In genomic region chr5:118069315-118069714, GRCm38 (mm10) we compare ENCODE assay signal across 8 mouse cellular contexts. TPM values are rescaled to one million over a fixed set of nuclear protein-coding genes. Genes with fewer than 3 reads are reported as not detected.
DNase-seq lines count a peak whose midpoint lies in the region; ATAC-seq and TF ChIP-seq lines count a peak whose summit lies in the region.

No protein-coding gene starts in this region.

- WGBS in forebrain, embryonic 12.5 days, result 48% methylated on average over 9 of the region's 9 CpGs
- WGBS in hindbrain, embryonic 10.5 days, result 52% methylated on average over 9 of the region's 9 CpGs
- WGBS in lung, embryonic 16.5 days, result 32% methylated on average over 9 of the region's 9 CpGs

- H3K27me3 ChIP-seq in ES-Bruce4 (ENCODE audit: control insufficient read depth, insufficient read depth, low read length, poor library complexity, severe bottlenecking), result no peaks in the 10 kb centered on the region
- no peaks in the 10 kb centered on the region for H3K27me3 ChIP-seq in forebrain, embryonic 12.5 days
- H3K27me3 ChIP-seq in hindbrain, embryonic 10.5 days (ENCODE audit: insufficient read depth, poor library complexity, severe bottlenecking), result no peaks in the 10 kb centered on the region
- H3K27me3 ChIP-seq in lung, embryonic 16.5 days (ENCODE audit: control insufficient read depth, insufficient read depth, low read depth, low read length), result no peaks in the 10 kb centered on the region

- TF ChIP-seq POLR2A in ES-Bruce4 (IDR thresholded peaks at IDR 0.05; ENCODE audit: insufficient read depth, low read length), result no peak

- DNase-seq in brain, adult 2 months (ENCODE audit: low read depth, low spot score), result peak; percentile 93
- DNase-seq in hindbrain, embryonic 10.5 days (ENCODE audit: low spot score), result peak; percentile 75
- peak; percentile 66 for DNase-seq in layer of hippocampus, adult 9-11 months
- DNase-seq in ovary, postnatal 14 days (ENCODE audit: low spot score), result peak; percentile 48
- DNase-seq in thymus, postnatal 25 days, result peak; percentile 86

- no peaks in the 10 kb centered on the region for H3K9me3 ChIP-seq in ES-Bruce4 (replicated peaks; ENCODE audit: control insufficient read depth, insufficient read depth, low read length, poor library complexity, severe bottlenecking)
- no peaks in the 10 kb centered on the region for H3K9me3 ChIP-seq in forebrain, embryonic 12.5 days
- H3K9me3 ChIP-seq in hindbrain, embryonic 10.5 days, result no peaks in the 10 kb centered on the region
- no peaks in the 10 kb centered on the region for H3K9me3 ChIP-seq in lung, embryonic 16.5 days (ENCODE audit: control insufficient read depth, low read length)

- no peak overlapping the region for H3K4me2 ChIP-seq in forebrain, embryonic 12.5 days
- no peak overlapping the region for H3K4me2 ChIP-seq in lung, embryonic 16.5 days (ENCODE audit: low read depth, low read length)

- H3K27ac ChIP-seq in ES-Bruce4 (ENCODE audit: insufficient read depth, low read length), result no peak overlapping the region
- H3K27ac ChIP-seq in forebrain, embryonic 12.5 days, result no peak overlapping the region
- 0 out of 2 replicates have a peak overlapping the region, but pooled peaks have one; percentile 5 for H3K27ac ChIP-seq in hindbrain, embryonic 10.5 days
- no peak overlapping the region for H3K27ac ChIP-seq in lung, embryonic 16.5 days (ENCODE audit: low read length)

- TF ChIP-seq CTCF in ES-Bruce4 (IDR thresholded peaks at IDR 0.05; ENCODE audit: low read depth, low read length), result peak; percentile 98

- no peaks in the 10 kb centered on the region for H3K4me1 ChIP-seq in ES-Bruce4 (ENCODE audit: control insufficient read depth, insufficient read depth, low read length)
- H3K4me1 ChIP-seq in forebrain, embryonic 12.5 days, result peaks cover 31% of the 10 kb centered on the region
- H3K4me1 ChIP-seq in hindbrain, embryonic 10.5 days (replicated peaks), result peaks cover 15% of the 10 kb centered on the region
- peaks cover 5% of the 10 kb centered on the region; the same call in 1 of the 2 replicates for H3K4me1 ChIP-seq in lung, embryonic 16.5 days (replicated peaks; ENCODE audit: control insufficient read depth, insufficient read depth, low read length)

- no peak overlapping the region for H3K4me3 ChIP-seq in ES-Bruce4 (ENCODE audit: low read depth, low read length)
- H3K4me3 ChIP-seq in forebrain, embryonic 12.5 days (replicated peaks), result no peak overlapping the region
- H3K4me3 ChIP-seq in hindbrain, embryonic 10.5 days, result no peak overlapping the region
- H3K4me3 ChIP-seq in lung, embryonic 16.5 days (ENCODE audit: low read length), result no peak overlapping the region

- TF ChIP-seq EP300 in ES-Bruce4 (IDR thresholded peaks at IDR 0.05; ENCODE audit: insufficient read depth, low read depth, low read length), result no peak

- peak; percentile 18; the same call in 1 of the 2 replicates for ATAC-seq in forebrain, embryonic 12.5 days (ENCODE audit: low FRiP score)
- ATAC-seq in lung, embryonic 16.5 days (ENCODE audit: low read depth), result peak; percentile 57; the same call in 1 of the 2 replicates

- no peaks in the 10 kb centered on the region for H3K36me3 ChIP-seq in ES-Bruce4 (ENCODE audit: control insufficient read depth, insufficient read depth, low read length, poor library complexity, severe bottlenecking)
- H3K36me3 ChIP-seq in forebrain, embryonic 12.5 days (replicated peaks), result peaks cover 51% of the 10 kb centered on the region
- H3K36me3 ChIP-seq in hindbrain, embryonic 10.5 days, result peaks cover 96% of the 10 kb centered on the region
- H3K36me3 ChIP-seq in lung, embryonic 16.5 days (ENCODE audit: control insufficient read depth, insufficient read depth, low read length), result peaks cover 11% of the 10 kb centered on the region

- no peak overlapping the region for H3K9ac ChIP-seq in ES-Bruce4 (ENCODE audit: low read depth, poor library complexity, severe bottlenecking)
- H3K9ac ChIP-seq in forebrain, embryonic 12.5 days, result no peak overlapping the region; the same call in 1 of the 2 replicates
- no peak overlapping the region for H3K9ac ChIP-seq in lung, embryonic 16.5 days (ENCODE audit: low read length)

RNA-seq across cellular contexts. Expression of gene Tesc, which starts 41.8 kb away (rescaled TPM):
- 8.8 and 12.3 TPM in 2 replicates for polyA plus RNA-seq in ES-Bruce4 (2011; ENCODE audit: insufficient read depth, insufficient read length, low read depth, missing spikeins)
- 4.7 and 6.3 TPM in 2 replicates for polyA plus RNA-seq in forebrain, embryonic 12.5 days (2016; fragmentation: Nextera tagmentation; extraction: Ambion mirVana)
- polyA plus RNA-seq in hindbrain, embryonic 10.5 days (2016; fragmentation: Nextera tagmentation; extraction: Ambion mirVana), result 0.45 and 0.55 TPM in 2 replicates
- polyA plus RNA-seq in lung, embryonic 16.5 days (2015; fragmentation: Nextera tagmentation; extraction: Ambion mirVana), result 8.6 and 9.9 TPM in 2 replicates
